Mouse (Mus musculus) liver (tissue): ENCODE data around the gene Mapk1ip1l.

ENCODE experiments used
- DNase-seq: peaks from one replicate; pipeline ENCODE4 v3.0.0-alpha.2; 2020; ENCODE audit warnings: mixed read lengths

Gene Mapk1ip1l

DNA sequence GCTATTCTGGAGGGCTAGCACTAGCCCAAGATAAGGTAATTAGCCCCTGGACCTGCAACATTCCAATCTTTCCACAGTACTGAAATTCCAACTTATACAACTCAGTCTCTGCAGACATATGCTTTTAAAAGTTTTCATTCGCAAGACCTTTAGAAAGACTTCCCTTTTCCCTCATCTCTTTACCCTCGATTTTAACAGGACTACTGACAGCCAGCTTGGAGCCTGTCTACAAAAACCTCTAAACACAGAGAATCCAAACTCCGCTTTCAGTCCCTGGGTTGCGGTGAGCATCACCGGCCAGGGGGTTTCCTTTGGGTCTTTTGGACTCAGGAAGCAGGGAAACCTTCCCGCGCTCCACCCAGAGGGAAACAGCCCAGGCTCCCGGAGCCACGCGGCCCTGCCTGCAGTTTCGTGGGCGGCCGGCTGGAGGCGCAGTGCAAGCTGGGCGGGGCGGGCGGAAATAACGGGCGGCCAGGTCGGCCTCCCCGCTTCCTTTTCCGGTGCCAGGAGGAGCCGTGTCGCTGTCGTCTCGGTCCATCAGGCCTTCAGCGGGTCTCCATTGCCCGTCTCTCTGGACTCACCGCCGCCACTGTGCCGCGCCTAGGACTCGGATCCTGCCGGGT, at the start of gene Mapk1ip1l:
Gene Mapk1ip1l (plus strand): TSS at position 482 of the 623 bp plus-strand sequence.
- DNase-seq = peak; percentile 92

DNA sequence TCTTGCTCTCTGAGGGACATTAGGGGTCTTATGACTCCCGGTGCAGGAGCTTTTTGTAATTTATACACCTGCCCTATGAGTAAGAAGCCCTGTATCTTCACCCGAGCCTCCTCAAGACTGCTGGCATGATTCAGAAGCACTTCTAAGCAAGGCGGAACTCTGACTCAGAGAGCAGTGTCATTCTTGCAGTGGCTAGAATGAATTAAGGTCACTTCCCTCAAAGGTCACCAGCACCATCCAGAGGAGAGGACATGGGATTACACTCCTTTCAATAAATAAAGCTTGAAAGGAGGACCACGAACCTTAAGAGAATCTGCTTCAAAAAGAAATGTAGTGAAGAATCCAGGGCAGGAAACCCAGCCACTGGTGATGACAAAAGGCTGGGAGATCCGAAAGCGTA, 48.2 kb upstream of the Mapk1ip1l start:
- DNase-seq = no peak

DNA sequence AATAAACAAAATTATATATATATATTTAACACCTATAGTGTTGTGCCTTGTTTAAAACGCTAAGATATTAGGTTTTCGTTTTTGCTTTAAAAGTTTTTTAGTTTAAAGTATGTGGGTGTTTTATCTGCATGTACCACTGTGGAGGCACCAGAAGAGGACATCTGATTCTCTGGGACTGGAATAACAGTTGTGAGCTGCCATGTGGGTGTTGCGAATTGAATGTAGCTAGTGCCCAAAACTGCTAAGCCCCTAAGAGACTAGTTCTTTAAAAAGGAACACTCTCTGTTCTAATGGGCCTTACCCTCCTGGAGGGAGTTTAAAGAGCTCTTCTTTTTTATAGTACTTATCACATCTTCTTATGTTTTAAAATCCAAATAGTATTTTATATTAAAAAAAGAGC, 33.2 kb upstream of the Mapk1ip1l start:
- DNase-seq = no peak

DNA sequence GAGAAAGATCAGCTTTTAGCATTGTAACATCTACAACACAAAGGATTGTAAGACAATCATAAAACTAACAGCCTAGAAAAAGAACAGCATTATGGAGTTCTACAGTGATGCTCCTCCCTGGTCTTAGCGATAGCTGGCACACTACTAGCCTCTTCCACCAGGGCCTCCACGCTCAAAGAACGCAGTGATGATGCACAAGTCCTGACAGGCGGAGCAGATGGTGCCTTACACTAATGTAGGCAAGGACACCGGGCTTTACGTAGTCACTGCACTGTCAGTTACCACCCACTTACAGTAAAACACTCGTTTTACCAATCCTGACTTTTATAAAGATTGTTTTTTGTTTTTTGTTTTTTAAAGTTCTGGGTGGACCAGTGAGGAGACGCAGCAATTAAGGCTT, 32.2 kb upstream of the Mapk1ip1l start:
- DNase-seq = no peak

DNA sequence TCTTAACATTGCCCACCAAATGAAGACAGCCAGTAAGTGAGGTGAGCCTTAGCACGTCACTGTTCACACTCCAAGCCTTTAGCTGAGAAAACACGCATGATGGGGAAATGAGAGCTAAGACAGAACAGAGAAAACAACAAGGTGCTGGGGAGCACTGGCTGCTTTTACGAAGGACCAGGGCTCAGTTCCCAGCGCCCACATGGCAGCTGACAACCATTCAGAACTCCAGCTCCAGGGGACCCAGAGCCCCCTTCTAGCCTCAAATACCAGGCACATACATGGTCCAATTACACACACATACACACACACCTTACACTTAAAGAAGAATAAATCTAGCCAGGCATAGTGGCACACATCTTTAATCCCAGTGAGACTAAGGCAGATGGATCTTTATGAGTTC, 29.0 kb upstream of the Mapk1ip1l start:
- DNase-seq = no peak

DNA sequence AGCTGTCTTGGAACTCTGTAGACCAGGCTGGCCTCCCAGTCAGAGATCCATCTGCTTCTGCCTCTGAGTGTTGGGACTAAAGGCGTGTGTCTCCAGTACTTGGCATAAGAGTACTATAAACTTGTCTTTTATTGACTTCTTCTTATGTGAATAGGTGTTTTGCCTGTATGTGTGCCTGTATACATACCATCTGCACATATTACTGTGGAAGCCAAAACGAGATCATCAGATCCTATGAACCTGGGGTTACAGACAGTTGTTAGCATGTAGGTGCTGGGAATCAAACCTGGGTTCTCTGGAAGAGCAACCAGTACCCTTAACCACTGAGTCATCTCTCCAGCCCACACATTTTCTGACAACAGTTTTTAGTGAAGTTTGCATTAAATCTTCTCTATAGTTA, 28.4 kb upstream of the Mapk1ip1l start:
- DNase-seq = no peak

DNA sequence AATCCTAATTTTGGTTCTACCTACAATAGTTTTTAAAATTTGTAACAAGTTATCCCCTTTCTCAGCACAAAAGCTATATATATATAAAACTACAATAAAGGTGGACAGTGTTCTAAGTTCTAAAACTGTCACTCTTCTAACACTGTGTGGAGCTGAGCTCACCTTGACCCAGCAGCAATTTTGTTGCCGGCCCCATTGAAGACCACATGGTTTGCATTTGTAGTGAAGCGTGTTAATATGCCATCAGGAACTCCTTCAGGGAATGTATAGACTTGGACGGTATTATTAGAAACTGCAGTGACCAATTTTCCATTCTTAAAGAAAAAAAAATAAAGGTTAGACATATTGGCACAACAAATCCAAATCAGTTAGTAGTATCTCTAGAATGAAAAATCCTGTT, 24.3 kb upstream of the Mapk1ip1l start:
- no peak for DNase-seq

DNA sequence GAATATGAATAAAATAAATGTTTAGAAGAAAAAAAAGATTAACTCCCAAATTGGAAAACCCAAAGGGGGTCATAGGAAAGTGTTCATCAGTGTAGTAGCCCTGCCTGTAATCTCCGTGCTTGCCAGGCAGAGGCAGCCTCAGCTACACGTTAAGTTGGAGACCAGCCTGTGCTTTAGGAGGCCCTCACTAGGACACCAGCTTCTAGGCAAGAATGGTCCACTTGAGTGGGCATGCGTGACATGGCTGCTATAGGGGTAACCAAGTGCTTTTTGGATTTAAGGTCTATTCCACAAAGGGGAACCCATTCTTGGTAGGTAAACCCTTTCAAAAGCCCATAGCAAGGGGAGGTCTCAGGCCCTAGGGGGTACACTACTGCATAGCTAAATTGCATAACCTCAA, 22.6 kb upstream of the Mapk1ip1l start:
- DNase-seq = peak; percentile 63

DNA sequence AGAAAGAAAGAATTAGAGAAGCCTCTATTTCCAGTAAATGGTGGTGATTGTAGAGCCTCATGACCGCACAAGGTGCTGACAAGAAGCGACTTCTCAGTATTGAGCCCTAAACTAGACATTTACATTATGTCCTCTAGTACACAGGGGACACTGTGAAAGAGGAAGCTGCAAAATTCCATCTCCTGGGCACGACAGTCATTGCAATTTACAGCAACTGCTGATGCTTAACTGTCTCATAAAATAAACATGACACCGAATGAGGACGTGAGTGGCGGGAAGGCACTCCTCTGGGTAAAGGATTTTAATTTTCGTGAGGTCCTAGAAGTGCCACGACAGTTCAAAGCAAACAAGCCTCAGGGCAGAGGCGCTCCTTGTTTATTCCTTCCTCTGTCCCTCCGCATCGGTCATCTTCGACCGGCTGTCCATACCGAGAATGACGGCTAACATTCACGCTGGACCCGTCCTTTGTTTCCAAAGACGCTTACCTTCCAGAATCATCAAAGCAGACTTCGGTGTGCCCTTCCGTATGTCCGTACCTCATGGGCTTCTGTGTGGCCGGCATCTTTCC, 21.9 kb upstream of the Mapk1ip1l start:
- DNase-seq = peak; percentile 37

DNA sequence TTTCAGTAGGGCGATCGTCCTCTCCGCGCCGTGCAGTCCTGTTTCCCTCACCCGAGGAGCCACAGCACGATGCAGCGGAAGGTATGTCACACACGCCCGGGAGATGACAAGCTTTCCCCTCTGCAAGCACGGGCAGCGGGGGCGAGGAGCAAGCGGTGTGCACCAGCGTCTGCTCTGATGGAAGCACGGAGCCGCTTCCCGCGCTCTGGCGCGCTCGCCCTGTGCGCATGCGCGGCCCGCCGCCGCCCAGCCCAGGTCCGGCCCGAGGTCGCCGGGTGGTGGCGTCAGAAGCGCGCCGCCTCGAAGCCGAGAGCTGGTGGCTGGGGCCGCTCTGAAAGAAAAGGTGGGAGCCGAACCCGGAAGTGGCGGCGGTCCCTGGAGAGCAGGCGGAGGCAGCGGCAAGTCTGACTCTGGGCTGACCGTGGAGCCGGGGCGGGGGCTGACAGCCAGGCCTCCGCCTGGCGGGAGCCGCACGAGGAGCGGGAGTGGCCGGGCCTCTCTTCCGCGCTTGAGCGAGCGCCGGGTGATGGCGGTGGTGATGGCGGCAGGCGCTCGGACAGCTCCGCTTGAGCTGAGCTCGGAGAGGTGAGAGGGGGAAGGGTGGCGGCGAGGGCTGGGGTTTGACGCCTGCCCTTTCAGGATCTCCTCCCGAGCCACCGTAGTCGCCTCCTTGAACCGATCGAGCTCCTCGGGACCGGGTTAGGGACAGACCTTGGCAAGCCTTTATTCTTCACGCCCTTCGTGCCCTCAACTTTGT, 21.3 kb upstream of the Mapk1ip1l start, which contains the start of the genes Wdhd1 and Socs4:
Gene Wdhd1 (minus strand): TSS at position 221 of the 757 bp plus-strand sequence.
Gene Socs4 (plus strand): TSS at position 295 of the 757 bp plus-strand sequence.
- peak; percentile 96 for DNase-seq

DNA sequence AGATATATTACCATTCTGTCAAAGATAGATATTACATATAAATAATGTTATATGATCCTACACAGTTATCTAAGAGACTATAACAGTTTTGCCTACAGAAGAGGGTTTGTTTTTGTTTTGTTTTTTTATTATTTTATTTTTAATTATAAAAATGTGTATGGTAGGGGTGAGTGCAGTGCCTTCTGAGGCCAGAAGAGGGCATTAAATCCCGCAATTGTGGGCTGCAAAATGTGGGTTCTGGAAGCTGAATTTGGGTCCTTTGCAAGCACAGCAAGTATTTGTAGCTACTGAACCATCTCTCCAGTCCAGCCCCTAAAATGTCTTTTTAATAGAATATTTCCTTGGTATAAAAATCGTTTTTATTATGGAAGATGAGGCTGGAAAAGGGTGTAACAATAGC, 19.0 kb upstream of the Mapk1ip1l start:
- no peak for DNase-seq

DNA sequence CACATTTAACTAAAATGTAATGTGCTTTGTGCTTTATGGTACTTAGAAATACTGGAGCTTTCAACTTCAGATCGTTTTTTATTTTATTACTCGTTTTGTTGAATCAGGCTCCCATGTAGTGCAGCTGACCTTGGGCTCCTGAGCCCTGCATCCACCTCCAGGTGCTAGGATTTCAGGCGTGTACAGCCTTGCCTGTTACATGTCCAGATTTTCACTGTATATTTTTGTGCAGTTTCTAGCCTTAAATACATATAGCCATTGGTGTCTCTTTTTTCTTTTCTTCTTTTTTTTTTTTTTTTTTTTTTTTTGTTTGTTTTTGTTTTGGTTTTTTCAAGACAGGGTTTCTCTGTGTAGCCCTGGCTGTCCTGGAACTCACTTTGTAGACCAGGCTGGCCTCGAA, 16.5 kb upstream of the Mapk1ip1l start:
- no peak for DNase-seq

DNA sequence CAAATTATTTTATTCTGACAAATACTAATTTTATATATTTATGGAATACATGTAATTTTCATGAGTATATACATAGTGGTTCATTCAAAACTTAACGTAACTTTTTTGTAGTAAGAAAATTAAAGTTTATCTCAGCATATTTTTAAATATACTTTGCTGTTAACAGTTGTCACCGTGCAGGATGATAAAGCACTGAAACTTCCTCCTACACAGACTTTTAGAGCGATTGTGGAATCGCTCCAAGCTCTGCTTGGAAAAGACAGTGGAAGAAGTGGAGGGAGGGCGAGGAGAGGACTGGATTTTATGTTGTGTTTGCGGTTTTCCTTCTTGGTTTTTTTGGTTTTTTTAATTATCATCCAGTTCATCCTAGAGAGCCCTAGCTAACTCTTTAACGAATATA, 14.5 kb upstream of the Mapk1ip1l start:
- no peak for DNase-seq

DNA sequence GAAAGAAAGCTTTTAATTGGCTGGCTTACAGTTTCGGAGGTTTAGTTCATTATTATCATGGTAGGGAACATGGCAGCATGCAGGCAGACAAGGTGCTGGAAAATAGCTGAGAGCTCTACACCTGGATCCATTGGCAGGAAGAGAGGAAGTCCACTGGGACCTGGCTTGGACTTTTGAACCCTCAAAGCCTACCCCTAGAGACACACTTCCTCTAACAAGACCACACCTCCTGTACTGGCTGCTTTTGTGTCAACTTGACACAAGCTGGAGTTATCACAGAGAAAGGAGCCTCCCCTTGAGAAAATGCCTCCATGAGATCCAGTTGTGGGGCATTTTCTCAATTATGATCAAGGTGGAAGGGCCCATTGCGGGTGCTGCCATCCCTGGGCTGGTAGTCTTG, 12.8 kb upstream of the Mapk1ip1l start:
- no peak for DNase-seq

DNA sequence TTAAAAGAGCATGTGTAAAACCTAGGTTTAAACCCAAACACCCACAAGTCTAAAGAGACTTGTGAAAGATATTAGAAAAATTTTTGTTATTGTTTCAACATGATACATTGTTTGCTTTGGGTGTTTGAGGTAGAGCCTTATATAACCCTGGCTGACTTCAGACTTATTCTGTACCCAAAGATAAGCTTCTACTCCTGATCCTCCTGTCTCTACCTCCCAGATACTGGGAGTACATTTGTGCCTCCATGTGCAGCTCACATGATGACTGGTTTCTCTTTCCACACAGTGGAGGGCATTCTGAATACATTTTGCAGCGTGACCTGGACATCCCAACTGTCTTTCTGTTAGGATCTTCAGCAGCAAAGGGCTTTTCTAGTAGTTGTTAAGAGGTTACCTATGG, 11.9 kb upstream of the Mapk1ip1l start:
- DNase-seq = no peak

DNA sequence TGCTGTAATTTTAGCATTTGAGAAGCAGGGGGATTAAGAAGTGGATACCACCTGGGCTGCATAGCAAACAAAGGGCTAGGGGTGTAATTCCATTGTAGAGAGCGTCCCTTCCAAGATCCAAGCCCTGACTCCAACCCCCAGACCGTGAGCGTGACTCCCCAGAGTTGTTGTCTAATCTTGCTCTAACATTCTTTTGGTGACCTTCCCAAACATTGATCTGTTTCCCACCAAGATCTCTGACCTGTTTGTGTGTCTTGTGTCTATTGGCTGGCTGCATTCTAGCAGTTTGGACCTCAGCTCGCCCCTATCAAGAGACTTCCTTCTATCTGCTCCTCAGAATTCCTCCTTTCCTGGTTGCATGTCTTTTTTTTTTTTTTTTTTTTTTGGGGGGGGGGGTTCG, 11.0 kb upstream of the Mapk1ip1l start:
- no peak for DNase-seq

DNA sequence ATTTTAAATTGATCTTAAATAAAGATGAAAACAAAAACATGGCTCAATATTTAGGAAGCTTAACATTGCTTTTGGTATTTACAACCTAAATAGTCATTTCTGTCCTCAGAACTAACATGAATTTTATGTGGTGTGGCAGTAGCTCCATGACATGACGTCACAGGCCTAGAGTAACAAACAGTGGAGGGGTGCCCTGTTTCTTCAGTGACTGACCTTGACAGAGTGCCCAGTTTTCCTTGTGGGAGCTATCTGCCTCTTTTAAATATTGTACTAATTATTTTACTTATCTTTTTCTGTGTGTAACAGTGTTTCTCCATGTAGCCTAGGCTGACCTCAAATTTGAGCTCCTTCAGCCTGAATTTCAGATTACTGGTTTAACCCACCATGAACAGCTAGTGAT, 6.3 kb upstream of the Mapk1ip1l start:
- DNase-seq = no peak

DNA sequence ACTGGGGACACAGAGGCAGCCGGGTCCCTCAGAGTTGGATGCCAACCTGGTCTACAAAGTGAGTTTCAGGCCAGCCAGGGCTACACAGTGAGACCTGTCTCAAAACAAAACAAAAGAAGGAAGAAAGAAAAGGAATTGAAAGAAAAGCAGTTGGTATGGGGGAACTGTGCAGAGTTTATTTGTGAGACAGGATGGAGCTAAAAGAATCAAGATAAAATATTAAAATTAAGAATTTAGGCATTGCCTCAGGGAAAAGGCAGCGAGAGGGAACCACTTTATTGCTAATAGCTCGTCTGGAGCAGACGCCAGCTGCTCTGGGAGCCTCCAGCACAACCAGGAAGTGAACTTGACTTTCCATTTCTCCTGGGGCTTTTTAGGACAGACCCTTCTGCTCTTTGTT, 3.9 kb upstream of the Mapk1ip1l start:
- DNase-seq = no peak

DNA sequence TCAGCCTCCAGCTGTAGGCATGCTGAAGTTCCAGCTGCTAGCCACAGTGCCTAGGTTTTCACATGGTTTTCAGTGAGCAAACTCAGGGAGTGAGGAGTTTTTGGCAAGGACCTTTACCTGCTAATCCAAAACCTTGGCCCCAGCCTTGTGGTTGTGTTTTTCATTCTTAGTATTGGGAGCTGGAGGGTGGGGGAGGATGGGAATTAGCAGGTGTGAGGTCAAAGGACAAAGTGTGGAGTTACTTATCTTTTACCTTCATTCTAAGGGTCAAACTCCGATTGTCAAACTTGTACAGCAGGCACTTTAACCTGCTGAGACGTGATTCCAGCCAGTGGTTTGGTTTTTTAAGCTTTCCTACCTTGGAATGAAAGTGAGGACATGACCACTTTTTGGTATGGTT, 1.8 kb upstream of the Mapk1ip1l start:
- DNase-seq = no peak

DNA sequence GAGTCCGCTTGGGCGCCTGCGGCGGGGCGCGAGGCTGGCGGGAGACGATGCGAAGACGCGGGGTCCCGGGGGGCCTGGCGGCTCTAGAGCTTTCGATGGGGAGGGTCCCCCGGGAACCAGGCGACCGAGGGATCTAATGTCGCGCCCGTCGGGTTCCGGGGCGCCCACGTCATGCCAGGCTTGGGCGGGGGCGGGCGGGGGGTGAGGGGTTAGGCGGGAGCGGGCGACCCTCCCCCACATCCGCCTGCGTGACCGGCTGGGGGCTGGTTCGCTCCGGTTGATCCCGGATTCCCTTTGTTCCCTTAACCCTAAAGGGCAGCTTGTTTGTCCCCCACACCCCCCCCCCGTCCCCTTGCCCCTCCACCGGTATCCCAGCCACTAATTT, 334 bp downstream of the Mapk1ip1l start:
- peak; percentile 54 for DNase-seq

DNA sequence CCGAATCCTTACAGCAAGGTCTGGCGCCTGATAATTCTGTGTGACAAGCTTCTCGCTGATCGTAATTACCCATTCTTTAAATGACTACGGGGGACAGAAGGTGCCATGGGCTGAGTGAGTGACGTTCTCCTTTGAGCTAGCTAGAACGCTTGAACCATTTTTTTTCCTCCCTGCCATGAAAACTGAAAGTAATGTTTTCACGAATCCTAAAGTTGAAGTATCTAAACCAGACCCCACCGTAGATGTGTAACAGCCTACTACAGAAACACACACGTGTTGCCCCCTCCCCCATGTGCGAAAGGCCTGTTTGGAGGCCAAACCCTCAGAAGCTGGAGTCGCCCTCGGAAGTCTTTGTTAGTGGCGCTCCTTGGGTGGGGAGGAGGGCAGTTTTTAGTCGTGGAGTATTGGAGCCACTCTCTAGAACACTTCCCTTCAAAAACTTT, 774 bp downstream of the Mapk1ip1l start:
- peak; percentile 57 for DNase-seq

DNA sequence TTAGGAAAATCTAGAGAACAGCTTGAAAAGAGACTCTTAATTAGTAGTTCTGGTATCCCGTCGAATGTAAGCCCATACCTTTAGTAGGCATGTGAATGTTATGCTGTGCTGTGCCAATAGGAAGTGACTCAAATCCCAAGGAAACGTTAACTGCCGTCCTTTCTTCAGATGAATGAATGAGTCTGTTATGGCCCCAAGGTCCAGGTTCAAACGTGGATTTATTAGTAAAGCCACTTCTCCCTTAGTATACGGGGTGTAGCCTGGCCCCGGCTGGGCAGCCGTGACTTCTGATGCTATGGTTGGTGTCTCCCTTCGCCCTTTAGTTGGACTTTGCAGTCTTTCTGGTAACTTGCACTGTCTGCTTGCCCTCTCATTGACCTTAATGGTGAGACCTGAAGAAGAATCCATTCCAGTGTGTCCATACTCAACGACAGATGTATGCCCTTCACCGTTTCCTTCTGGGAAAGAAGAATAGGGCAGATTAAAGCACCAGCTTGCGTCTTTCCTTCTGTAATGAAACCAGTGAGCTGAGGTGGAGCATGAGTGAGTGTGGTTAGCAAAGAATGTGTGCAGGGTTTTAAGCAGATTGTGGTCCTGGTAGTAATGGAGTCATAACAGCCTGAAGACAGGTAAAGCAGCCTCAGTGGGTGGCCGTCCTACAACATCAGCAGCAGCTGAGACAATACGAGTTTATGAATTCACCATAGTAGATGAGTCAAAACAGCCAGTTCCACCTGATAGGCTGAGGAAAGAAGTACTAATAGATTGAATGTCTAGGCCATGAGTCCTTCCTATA, 5.0 kb downstream of the Mapk1ip1l start:
- no peak for DNase-seq

DNA sequence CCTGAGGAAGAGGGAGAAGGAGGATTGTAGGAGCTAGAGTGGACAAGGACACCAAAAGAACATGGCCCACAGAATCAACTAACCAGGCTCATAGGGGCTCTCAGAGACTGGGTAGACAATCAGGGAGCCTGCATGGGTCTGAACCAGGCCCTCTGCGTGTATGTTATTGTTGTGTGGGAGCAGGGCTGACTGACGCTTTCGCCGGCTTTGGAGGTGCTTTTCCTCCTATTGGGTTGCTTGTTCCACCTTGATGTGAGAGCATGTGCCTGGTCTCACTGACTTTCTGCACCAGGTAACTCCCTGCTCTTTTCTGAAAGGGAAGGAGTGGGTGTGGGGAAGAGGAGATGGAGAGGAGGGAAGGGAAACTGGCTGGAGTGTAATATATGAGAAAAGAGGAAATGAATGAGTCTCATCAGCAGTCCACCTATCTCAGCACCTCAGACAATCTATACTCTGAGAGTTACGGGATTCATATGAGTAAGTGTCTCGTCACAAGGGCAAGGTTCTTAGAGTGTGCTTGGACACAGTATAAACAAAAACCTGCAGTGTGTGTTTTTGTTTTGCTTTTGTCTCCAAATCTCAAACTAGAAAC, 6.8 kb downstream of the Mapk1ip1l start:
- no peak for DNase-seq
